Mouse (Mus musculus): ENCODE measurements around the gene Dph3.

GRCm38 (mm10) chr14:32046357-32046756 is 39.2 kb downstream of the Dph3 start:
- TF ChIP-seq GATA1 (IDR thresholded peaks at IDR 0.05; ENCODE audit: low read length) (no peak), TAL1 (IDR thresholded peaks at IDR 0.05; ENCODE audit: low read length) (no peak)
